Mouse (Mus musculus) MEL (cell line): ENCODE data around the gene Sec24c.

Experiments used
- BHLHE40 ChIP-seq: IDR thresholded peaks from 2 replicates; pipeline ENCODE4 v1.6.1; 2012; ENCODE audit warnings: low read depth, mild to moderate bottlenecking, inconsistent platforms, low read length, improper control_type of control experiment, borderline replicate concordance
- CHD2 ChIP-seq: IDR thresholded peaks from 2 replicates; pipeline ENCODE4 v1.6.1; 2011; ENCODE audit warnings: low read length, improper control_type of control experiment
- CTCF ChIP-seq, 3 experiments: IDR thresholded peaks in 2 of 3; conservative IDR thresholded peaks in 1 of 3; 2 replicates each; pipeline ENCODE4 v1.5.1; 2011 to 2012; ENCODE audit warnings: low read length in 3 of 3, low read depth in 2 of 3, mild to moderate bottlenecking in 2 of 3, improper control_type of control experiment in 1 of 3, inconsistent platforms in 1 of 3, mixed read lengths in 1 of 3, moderate library complexity in 1 of 3; ENCODE audit not compliant: control insufficient read depth in 1 of 3, insufficient read depth in 1 of 3, poor library complexity in 1 of 3, severe bottlenecking in 1 of 3
- JUND ChIP-seq: IDR thresholded peaks from 2 replicates; pipeline ENCODE4 v1.6.1; 2011; ENCODE audit warnings: low read depth, mild to moderate bottlenecking, improper control_type of control experiment, low read length
- MAX ChIP-seq: IDR thresholded peaks from 2 replicates; pipeline ENCODE4 v1.6.1; 2011; ENCODE audit warnings: low read length, improper control_type of control experiment
- POLR2A ChIP-seq, 2 experiments: IDR thresholded peaks; 2 replicates each; pipeline ENCODE4 v1.6.1; 2011 to 2012; ENCODE audit warnings: low read length in 2 of 2, mild to moderate bottlenecking in 2 of 2, control low read depth in 1 of 2, improper control_type of control experiment in 1 of 2, low read depth in 1 of 2, moderate library complexity in 1 of 2; ENCODE audit not compliant: control insufficient read depth in 1 of 2, insufficient read depth in 1 of 2, poor library complexity in 1 of 2
- USF2 ChIP-seq, 2 experiments: IDR thresholded peaks; 2 replicates each; pipeline ENCODE4 v1.6.1; 2011 to 2012; ENCODE audit warnings: improper control_type of control experiment in 2 of 2, low read length in 2 of 2, borderline replicate concordance in 1 of 2, inconsistent platforms in 1 of 2, low read depth in 1 of 2, mild to moderate bottlenecking in 1 of 2; ENCODE audit not compliant: insufficient read depth in 1 of 2

- no peak for TF ChIP-seq JUND
- no peak for TF ChIP-seq USF2 (IDR thresholded peaks at IDR 0.05; ENCODE audit: borderline replicate concordance in 1 of 2, insufficient read depth in 1 of 2, low read depth in 1 of 2, low read length in 2 of 2)
- no peak for TF ChIP-seq MAX
- TF ChIP-seq CHD2: no peak
- no peak for TF ChIP-seq POLR2A (IDR thresholded peaks at IDR 0.05; ENCODE audit: control insufficient read depth in 1 of 2, insufficient read depth in 1 of 2, low read depth in 1 of 2, low read length in 2 of 2, poor library complexity in 1 of 2)
- TF ChIP-seq BHLHE40: no peak
- TF ChIP-seq CTCF (IDR thresholded peaks at IDR 0.05 in 2 of 3, conservative IDR thresholded peaks at IDR 0.05 in 1 of 3; ENCODE audit: control insufficient read depth in 1 of 3, insufficient read depth in 1 of 3, low read depth in 2 of 3, low read length in 3 of 3, poor library complexity in 1 of 3, severe bottlenecking in 1 of 3): no peak
Observed at GRCm38 (mm10) chr14:20689009-20689408, 14.9 kb downstream of the Sec24c start.
